Mouse (Mus musculus) frontal cortex, postnatal 36 days (tissue): ENCODE measurements around the gene Ktn1.

Experiments
- DNase-seq, 2 experiments: peaks; one replicate each; pipeline ENCODE4 v3.0.0; 2022; ENCODE audit warnings: low spot score in 2 of 2

Gene Ktn1

GRCm38 (mm10) chr14:47664470-47664864, 16.2 kb downstream of the Ktn1 start:
- DNase-seq = no peak

GRCm38 (mm10) chr14:47665061-47665778, 17.0 kb downstream of the Ktn1 start:
- no peak for DNase-seq

DNA sequence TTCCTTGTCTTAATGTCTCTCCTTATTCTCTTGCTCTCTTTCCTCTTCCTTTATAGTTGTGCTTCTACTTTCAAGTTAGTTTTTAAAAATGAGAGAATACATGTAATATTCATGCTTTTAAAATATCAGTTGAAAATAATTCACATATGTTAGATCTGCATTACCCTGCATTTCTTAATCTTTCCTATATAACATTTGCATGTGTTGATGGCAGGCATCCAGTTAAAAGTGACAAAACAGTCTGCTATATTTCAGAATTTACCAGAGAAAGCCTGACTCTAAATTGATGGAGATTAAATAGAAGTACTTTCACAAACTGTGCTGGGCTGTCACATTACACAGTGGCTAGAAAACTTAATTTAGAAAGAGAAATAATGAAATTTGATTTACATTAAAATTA, 19.8 kb downstream of the Ktn1 start:
- DNase-seq = no peak

- DNase-seq = no peak
Observed at GRCm38 (mm10) chr14:47682886-47683285, 34.6 kb downstream of the Ktn1 start.

GRCm38 (mm10) chr14:47684579-47684978, 36.3 kb downstream of the Ktn1 start:
- peak in 1 of 2 experiments; percentile 29 for DNase-seq

GRCm38 (mm10) chr14:47699126-47699525, 50.9 kb downstream of the Ktn1 start:
- no peak for DNase-seq

DNA sequence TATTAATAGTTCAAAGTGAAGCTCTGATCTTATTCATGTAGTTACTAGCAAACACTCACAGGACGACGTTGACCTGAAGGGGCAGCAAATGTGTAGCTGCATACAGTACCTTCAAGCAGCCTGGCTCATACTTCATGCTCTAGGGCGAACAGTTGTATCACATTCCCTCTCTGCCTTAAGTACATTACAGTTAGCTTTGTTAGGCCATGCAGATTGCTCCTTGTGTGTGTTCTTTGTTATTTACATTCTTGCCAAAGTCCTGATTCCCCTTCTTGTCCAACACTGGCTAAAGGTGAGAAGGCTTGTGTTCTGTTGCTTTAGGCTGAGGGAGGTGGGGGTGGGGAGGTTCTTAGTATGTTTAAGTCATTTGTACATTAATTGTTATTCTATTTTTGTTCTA, 61.3 kb downstream of the Ktn1 start:
- no peak for DNase-seq

DNA sequence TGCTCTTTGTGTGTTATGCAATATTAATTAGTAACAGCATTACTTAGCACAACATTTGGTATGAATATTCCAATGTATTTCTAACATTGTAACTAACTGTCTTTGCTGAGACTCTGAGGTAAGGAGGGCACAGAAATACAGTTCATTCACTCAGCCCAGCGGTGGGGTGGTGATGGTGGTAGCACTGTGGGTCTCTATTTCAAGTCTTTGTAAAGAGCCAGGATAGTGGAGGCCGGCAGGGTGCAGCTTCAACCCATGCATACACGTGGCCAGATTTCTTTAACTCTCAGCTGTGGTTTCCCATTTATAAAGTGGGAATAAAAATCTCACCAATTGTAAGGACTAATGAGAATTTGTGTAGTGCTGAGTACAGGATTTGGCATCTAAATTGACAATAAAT, 67.5 kb downstream of the Ktn1 start:
- no peak for DNase-seq

DNA sequence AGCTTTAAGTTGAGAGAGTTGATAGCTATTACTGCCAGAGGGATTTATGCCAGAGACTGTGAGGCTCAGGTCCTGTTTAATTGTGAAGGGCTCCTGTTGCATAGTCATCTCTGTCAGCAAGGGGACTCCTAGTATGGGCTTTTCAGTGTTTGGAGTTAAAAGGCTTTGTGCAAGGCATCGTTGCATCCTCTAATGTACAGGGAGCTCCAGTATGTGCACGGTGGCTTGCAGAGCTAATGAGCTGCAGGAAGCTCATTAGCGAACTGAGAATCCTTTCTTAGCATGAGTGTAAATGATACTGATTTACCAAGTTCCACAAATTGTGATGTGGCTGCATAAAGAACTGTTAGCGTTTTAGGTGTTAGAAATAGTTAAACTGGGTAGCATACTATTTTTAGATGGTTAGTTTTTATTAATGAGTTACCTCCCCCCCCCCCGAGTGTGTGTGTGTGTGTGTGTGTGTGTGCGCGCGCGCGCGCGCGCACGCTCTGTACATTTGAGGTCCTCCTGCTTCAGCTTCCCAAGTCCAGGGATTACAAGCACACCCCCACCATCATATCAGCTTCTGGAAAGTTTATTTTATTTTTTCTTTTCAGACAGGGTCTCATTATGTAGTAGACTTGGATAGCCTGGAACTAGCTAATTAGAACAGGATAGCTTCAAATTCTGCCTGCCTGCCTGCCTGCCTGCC, 69.8 kb downstream of the Ktn1 start:
- no peak for DNase-seq

DNA sequence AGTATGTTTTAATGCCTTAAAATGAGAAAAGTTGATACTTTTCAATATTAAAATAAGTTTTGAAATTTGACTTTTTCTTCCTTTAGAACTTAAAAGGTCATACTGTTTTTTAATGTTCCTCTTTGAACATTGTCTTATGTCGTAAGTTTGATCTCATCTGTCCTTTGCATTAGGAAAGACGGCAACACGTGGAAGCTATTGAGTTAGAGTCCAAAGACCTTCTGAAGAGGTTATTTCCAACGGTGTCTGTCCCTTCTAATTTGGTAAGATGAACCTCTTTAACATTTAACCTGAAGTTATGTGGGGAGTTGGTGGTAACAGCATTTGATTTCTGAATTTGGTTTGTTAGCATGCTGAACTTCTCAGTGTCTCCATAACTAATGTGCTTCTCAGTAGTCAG, 71.8 kb downstream of the Ktn1 start:
- no peak for DNase-seq

- DNase-seq = no peak
Observed at GRCm38 (mm10) chr14:47723035-47723434, 74.8 kb downstream of the Ktn1 start.

GRCm38 (mm10) chr14:47728594-47728993, 80.3 kb downstream of the Ktn1 start:
- DNase-seq = no peak

DNA sequence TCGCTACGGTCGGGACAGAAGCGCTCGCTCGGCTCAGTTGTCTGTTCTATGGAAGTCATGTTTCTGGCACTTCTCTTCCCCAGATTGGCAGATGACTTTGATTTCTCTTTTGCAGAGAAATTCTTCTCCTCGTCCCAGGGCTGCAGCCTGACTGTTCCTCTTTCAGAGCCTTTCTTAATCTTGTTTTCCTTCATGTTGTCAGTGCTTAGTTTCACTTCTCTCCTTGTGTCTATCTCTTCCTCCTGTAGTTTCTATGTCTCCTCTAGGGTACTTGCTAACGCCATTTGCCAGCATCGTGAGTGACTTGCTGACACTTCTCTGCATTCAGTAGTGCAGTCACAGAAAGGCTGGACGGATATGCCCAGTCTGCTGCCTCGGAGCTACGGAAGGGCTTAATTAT, 87.1 kb downstream of the Ktn1 start:
- DNase-seq = no peak

DNA sequence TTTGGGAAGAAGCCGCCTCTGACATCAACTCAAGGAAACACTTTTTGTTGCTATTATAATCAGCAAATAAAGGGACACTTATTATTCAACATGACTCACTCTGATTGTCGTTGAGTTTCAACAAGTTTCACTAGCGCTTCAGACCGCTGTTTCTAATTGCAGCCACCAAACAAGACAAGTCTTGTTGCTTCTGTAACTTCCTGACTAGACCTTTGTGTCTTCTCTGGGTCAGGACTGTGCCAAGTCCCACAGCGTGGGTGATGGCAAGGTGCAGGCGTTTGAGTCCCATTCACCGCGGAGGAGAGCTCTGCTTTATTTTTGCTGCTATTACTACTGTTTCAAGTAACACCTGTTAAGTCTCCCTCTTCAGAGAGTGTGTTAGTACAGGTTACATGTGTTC, 88.2 kb downstream of the Ktn1 start:
- DNase-seq = no peak

- no peak for DNase-seq
Observed at GRCm38 (mm10) chr14:47740316-47740996, 92.2 kb downstream of the Ktn1 start.

GRCm38 (mm10) chr14:47741046-47741445, 92.8 kb downstream of the Ktn1 start:
- DNase-seq = no peak

DNA sequence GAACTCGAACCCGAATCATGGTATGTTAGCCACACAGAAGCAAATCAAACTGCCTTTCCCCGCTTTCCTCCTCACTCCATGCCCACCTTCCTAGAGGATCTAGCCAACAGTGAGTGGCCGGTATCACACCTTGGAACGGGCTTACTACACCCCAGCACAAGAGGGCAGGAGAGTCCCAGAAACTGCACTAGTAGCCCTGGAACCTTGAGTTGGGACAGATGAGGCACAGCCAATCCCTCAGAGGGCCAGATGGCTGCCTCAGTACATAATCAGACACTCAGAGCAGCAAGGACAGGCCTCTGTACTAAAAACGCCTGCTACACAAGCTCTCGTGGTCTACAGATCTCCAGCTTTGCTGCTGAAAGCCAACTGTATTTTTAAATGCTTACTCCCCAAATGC, 94.4 kb downstream of the Ktn1 start:
- no peak for DNase-seq

GRCm38 (mm10) chr14:47745086-47745485, 96.8 kb downstream of the Ktn1 start:
- no peak for DNase-seq

DNA sequence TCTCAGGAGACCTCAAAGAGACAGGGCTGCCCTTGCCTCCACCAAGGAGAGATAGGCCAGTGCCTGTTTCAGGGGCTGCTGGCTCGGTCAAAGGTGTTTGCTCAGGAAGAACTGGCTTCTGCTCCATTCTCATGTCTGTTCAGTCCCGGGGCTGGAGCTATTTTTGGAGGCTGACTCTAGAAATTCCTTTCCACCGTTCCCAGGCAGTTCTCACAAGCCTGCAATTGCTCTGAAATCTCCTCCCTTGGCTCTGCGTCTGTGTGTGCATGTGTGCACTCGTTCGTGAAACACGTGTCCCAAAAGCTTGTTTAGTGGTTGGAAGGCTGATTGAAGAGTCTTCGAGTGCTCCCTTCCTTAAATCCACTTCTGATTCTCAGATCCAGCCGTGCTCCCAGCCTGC, 99.3 kb downstream of the Ktn1 start:
- peak; percentile 16 to 26 for DNase-seq

- no peak for DNase-seq
Observed at GRCm38 (mm10) chr14:47748714-47749113, 100.5 kb downstream of the Ktn1 start.

DNA sequence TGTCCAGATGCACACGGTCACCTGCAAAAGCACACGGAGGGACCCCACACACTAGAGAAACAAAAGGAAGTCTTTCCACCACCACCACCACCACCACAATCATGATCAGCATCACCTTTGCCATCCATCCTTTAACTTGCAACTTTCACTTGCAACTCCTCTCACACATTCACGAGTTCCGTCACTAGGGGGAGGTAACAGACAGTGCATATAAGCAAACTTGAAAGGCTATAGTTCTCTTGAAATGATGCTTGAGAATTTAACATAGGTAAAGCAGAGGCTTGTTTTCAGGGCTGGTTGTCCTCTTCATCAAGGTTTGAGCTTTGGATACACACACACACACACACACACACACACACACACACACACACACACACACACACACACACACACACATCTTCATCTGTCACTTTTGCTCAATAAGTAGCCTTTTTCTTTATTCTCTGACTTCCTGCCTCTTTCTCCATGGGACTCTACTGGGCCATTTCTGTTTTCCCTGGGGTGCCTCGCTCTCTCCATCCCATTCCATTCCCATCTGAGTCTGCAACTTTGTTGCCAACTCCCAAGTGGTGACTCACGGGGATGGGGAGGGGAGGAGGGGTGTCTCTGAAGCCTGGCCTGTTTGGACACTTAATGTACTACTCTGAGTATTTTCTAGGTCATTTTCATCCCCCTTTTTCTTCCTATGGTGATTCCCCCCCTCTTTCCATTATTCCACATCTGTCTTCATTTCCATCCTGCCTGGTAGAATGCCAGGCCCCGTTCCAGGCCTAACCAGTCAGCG, 103.4 kb downstream of the Ktn1 start:
- peak; percentile 47 to 82 for DNase-seq

DNA sequence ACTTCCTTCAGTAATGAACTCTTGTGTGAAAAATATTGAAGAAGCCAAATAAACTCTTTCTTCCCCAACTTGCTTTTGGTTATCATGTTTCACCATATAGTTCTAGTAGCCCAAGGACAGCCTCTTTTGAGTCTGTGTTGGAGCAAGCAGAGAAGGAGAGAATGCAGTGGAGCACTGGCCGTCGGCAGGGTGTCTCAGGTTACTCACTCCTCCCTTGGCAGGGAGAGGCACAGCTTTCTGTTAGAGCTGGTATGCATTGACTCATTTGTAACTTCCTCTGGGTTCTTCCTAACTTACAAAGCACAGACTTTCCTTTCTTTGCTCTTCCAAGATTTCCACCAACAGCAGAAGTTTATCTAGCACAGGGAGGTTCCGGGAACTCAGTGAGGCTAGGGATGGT, 105.3 kb downstream of the Ktn1 start:
- no peak for DNase-seq
